Mouse (Mus musculus): ENCODE results near the gene Phldb2.

Phldb2 gene

GRCm38 (mm10) chr16:45844049-45844780 is 109.2 kb downstream of the Phldb2 start:
- in situ Hi-C loops (cut with MboI, MseI) = loop anchor here in 1 of 2 experiments (5.0 kb wide), 1 partner anchor 123 kb away; no protein-coding TSS in a partner anchor

- in situ Hi-C loops (cut with MboI, MseI) = loop anchor here in 1 of 2 experiments (5.0 kb wide), 1 partner anchor 124 kb away; no protein-coding TSS in a partner anchor
Measured at GRCm38 (mm10) chr16:45843351-45843891, 110.0 kb downstream of the Phldb2 start.

DNA sequence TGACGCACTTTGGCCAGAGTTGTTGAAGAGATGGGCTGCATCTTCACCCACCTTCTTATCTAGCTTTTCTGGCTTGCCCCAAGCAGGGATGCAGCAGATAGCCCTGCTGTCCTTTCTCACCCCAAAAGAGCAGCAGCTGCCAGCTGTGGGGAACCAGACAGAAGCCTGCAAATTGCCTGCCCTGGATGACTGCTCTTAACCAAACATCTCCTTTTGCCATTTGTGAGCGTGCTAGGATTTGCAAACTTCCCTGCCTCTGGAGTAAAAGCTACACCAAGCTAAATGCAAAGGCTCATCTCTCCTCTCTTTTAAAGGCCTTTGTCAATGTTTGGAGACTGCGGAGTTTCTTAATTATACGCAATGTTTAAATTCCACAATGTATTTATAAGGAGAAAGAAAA is 111.0 kb downstream of the Phldb2 start:
- in situ Hi-C loops (cut with MboI, MseI) = loop anchor here in 1 of 2 experiments (5.0 kb wide), 1 partner anchor 125 kb away; no protein-coding TSS in a partner anchor

- in situ Hi-C loops (cut with MboI, MseI) = loop anchor here in 1 of 2 experiments (5.0 kb wide), 1 partner anchor 125 kb away; no protein-coding TSS in a partner anchor
Measured at GRCm38 (mm10) chr16:45841806-45842205, 111.6 kb downstream of the Phldb2 start.

DNA sequence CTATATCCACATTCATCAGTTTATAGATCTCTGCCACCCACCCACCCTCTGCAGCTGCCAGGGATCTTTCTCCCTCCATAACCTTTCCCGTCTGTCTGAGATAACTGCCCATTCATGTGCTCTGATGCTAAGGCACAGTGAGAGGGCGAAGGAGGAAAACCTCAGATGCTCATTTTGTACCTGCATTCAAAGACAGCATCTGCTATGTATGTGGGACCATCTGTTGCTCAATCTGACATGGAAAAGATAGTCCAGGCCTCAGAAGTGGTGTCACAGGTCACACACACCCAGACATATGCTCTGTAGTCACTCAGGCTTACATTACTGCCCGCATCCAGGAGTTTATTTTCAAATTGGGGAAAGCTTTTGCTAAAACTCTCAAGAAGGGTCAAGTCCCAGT is 112.4 kb downstream of the Phldb2 start:
- in situ Hi-C loops (cut with MboI, MseI) = loop anchor here in 1 of 2 experiments (5.0 kb wide), 1 partner anchor 126 kb away; no protein-coding TSS in a partner anchor

DNA sequence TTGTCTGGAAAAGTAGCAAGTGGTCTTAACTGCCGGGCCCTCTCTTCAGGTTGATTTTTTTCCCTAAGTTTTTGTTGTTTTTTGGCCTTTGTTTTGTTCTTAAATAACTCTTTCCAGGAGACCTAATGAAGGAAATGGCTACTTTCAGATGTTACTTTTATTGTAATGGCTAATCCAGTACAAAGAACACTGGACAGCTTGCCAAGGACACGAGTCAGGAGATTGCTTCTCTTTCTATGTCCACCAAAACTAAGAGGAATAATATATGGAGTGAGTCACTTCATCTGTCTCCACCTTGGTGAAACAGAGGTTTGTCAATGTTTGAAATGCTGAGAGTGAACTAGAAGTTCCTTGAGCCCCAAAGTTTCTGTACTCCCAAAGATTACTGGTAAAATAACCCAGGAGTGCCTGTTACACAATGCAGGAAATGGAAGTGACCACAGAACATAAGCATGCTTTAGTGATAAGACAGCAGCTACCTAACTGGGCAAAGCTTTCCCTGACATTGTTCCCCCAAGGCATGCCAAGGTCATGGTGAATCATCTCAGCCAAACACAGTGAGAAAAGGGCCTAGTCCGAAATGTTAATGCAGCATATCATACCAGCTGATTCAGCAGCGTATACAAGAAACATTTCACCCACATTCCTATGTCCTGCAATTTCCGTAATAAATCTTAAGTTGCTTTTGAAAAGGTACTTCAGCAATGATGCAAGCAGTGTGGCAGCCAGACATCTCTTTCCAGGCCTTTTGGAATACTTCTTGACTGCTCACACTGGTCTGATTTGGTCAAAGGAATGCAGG is 115.7 kb downstream of the Phldb2 start:
- in situ Hi-C loops (cut with MboI, MseI) = no loop called here

GRCm38 (mm10) chr16:45832747-45833108 is 120.7 kb downstream of the Phldb2 start:
- in situ Hi-C loops (cut with MboI, MseI) = no loop called here

DNA sequence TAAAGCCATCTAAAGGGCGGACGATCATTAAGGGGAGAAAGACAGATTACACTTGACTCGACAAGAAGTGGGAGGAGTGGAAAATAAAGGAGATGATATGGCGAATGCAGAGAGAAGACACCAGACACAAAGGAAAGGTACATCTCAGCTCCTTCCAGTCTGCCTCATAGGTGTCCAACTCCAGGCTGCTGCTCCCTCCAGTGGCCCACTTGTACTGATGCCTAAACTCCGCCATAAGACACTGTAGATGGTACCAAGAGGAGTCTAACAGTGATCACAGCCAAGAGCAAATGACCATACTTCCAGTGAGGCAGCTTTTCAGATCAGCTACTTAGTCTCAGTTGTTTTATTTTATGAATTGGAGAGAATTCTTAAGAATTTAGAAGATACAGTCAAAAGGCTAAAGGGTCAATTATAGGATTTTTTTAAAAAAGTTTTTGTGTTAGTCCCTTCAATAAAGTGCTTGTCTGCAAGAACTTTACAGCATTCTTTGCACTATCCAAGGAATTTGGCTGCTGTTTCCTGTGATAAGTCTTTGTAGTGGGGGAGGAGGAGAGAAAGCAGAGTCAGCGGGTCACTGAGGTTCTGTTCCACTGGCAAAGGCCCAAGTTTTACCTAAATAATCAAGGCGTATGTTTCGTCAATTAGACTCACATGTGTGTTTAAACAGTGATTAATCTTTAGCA is 121.2 kb downstream of the Phldb2 start:
- in situ Hi-C loops (cut with MboI, MseI) = no loop called here

- in situ Hi-C loops (cut with MboI, MseI) = no loop called here
Measured at GRCm38 (mm10) chr16:45831094-45831872, 122.1 kb downstream of the Phldb2 start.

DNA sequence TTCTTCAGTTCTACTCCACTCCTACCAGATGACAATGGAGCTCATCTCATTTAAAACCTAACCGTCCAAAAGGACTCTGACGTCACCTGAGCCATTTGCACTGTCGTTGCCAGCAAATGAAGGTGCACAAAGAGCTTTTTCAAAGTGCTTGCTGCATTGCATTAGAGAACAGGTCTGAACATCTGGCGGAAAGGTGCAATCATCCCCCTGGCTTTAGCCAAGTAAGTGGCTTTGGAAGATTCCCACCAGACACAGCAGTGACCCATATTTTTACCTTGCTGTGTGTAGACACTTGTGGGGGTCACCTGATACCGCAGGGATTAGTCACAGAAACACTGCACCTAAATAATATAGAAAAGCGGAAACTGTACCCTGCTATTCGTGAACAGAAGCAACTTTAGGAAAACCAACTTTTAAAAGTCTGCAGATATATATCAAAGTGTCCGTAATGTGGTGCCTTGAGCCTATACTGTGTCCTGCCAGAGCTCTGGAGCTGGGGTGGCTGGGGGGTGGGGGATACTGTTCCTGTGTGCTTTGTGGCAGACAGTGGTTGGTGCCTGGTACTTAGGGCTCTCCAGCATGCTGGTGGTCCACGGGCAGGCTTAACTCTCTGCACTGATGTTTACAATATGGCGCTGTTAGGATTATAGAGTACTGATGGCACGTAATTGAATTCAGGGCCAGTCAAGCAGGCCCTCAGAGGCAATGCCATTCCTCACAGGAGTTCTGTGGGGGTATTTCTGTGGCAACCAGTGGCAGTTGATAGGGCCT is 123.1 kb downstream of the Phldb2 start:
- in situ Hi-C loops (cut with MboI, MseI) = no loop called here

DNA sequence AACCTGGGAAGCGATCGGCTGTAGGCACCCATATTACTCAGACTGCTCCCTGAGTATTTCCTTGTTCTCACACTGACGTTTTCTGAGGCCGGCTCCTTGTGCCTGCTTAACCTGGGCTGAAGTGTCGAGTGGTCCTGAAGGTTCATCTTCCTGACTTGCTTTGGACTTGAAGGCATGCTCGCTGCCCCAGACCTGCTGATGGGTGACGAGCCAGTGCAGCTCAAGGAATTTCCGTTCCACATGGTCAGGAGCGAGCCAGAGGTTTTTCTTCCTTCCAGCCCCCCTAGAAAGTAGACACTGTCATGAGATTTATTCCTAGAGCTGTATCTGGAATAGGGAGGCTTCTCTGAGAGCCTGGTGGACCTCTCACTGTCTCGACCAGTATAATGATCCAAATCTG is 128.1 kb downstream of the Phldb2 start:
- in situ Hi-C loops (cut with MboI, MseI) = no loop called here

DNA sequence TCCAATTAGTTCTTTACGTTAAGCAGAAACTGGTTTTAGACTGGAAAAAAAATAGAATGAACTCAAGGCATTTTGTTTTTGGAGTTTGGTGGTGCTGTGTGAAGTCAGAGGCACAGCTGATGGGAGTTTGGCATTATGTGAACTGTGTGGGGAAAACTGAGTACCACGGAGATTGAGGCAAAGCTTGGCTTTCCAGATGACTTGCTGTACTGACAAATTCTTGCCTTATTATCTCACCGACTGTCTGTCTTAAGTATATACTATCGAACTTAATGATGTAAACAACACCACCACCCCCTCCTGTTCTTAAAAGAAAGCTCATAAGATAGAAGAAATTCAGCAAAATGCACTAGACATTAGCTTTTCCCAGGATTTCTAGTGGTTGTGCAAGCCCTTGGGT is 129.4 kb downstream of the Phldb2 start:
- in situ Hi-C loops (cut with MboI, MseI) = no loop called here

DNA sequence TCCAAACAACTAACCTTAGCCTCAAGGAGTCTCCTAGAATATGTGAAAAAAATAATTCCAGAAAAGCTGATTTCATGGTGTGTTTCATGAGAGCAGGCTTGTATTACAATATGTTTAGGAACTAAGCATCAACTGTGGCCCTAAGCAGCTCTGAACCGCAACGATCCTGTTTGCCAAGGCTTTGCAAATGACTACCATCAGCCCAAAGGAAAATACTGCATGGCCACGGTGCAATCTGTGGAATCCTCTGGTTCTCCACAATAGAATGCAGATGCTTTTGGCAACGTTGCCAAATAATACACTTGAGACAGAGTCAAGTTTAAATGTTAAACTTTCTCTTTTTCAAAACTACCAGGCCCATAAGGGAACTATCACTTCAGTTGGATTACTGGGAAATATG is 133.5 kb downstream of the Phldb2 start:
- in situ Hi-C loops (cut with MboI, MseI) = no loop called here

- in situ Hi-C loops (cut with MboI, MseI) = no loop called here
Measured at GRCm38 (mm10) chr16:45817795-45818194, 135.6 kb downstream of the Phldb2 start.

DNA sequence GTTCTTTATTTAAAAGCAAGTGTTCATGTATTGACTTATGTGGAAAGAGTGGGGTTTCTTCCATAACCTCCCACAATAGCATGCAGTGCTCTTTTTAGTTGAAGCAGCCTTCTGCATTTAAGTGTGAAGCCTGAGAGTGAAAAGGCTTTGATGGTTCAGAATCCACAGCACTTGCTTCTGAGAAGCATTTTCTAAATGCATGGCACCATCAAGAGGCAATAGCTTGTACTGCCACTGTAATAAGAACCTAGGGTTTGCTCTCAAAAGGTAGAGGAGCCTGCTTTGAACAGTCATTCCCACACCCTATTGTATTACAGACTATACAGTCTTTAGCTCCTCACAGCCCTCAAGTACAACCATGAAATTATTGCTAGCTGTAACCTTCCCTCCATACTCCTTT is 136.7 kb downstream of the Phldb2 start:
- in situ Hi-C loops (cut with MboI, MseI) = no loop called here

GRCm38 (mm10) chr16:45814611-45815010 is 138.8 kb downstream of the Phldb2 start:
- in situ Hi-C loops (cut with MboI, MseI) = no loop called here

DNA sequence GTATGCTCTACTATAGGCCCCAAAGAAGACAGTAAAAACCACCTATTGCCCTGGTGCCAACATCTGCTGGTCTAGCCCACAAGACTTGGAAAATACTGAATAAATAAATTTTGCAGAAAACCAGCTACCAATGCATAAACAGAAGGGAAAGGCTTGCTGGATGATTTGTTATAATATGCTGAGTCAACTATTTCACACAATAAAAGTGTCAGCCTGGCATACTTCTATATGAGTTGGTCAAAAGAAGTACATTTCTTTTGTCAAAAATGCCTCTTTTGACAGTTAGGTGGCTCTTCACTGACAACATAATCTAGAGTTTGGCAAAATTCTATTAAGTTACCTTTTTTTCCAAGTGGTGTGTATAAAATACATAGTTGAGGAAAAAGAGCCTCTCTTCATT is 141.6 kb downstream of the Phldb2 start:
- in situ Hi-C loops (cut with MboI, MseI) = no loop called here

DNA sequence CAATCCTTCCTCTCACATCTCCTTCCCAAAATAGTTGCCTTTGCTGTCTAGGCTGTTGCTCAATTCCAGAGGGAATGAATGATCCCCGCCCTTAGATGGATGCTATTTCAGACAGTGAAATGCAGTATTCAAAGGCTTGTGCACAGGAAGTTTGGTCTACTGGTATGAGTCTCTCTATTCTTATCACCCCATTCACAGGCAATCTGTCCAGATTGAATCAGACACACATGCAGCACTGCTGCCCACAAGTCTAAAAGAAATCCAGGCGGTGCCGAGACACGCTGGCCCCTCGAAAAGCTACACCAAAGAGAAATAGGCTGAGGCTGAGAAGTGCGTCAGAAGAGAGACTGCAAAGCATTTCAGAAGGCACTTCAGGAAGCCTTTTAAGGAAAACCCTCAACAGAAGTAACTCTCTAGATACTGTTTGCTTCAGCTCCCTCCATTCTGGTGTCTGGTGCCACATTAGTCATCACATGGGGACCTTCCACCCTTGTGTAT is 142.5 kb downstream of the Phldb2 start:
- in situ Hi-C loops (cut with MboI, MseI) = no loop called here

- in situ Hi-C loops (cut with MboI, MseI) = no loop called here
Measured at GRCm38 (mm10) chr16:45810155-45810554, 143.2 kb downstream of the Phldb2 start.

DNA sequence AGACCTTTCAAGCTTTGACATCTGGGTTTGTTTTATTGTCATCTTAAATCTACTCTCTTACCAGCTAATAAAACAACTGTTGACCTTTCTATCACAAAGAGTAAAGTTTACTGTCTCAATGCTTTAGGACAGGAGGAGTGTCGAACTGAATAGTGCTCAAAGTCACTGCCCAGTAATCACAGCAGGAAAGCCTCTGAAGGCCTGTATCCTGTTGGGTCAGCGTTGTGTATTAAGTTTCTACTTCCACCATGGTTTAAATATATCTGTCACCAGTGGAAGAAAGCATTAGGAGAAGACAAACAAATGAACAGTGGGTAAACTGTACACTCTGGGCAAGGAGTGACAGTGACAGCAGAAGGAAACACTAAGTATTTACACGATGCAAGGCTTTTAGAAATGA is 148.7 kb downstream of the Phldb2 start:
- in situ Hi-C loops (cut with MboI, MseI) = no loop called here

Data from T-helper 17 cell (primary cell).